Mouse (Mus musculus) myocyte (in vitro differentiated cells): ENCODE measurements around the gene Irak1.

ENCODE experiments used
- CEBPB ChIP-seq: IDR thresholded peaks from 2 replicates; pipeline ENCODE4 v1.6.1; 2011; ENCODE audit warnings: mild to moderate bottlenecking, moderate library complexity; ENCODE audit not compliant: poor library complexity, insufficient read depth, severe bottlenecking
- E2F4 ChIP-seq: IDR thresholded peaks from one replicate; pipeline ENCODE4 v1.6.1; 2011; ENCODE audit warnings: mild to moderate bottlenecking, control low read depth, moderate library complexity; ENCODE audit not compliant: insufficient read depth
- MAX ChIP-seq: IDR thresholded peaks from one replicate; pipeline ENCODE4 v1.6.1; 2011; ENCODE audit warnings: low read depth, mild to moderate bottlenecking, control low read depth
- MYOD1 ChIP-seq, 3 experiments: IDR thresholded peaks; one replicate each; pipeline ENCODE4 v1.6.1; 2011; ENCODE audit warnings: control low read depth in 2 of 3, low read depth in 2 of 3, mild to moderate bottlenecking in 2 of 3, moderate library complexity in 1 of 3; ENCODE audit not compliant: insufficient read length in 2 of 3, control insufficient read depth in 1 of 3
- MYOG ChIP-seq, 3 experiments: IDR thresholded peaks; one replicate each; pipeline ENCODE4 v1.6.1; 2011; ENCODE audit warnings: control low read depth in 2 of 3, low read depth in 2 of 3, mild to moderate bottlenecking in 2 of 3; ENCODE audit not compliant: insufficient read length in 2 of 3, control insufficient read depth in 1 of 3, insufficient read depth in 1 of 3
- POLR2A ChIP-seq: IDR thresholded peaks from one replicate; pipeline ENCODE4 v1.6.1; 2011; ENCODE audit warnings: low read depth, mild to moderate bottlenecking, control low read depth, moderate library complexity; ENCODE audit not compliant: insufficient read length
- POLR2AphosphoS2 ChIP-seq: IDR thresholded peaks from one replicate; pipeline ENCODE4 v1.6.1; 2011; ENCODE audit warnings: low read depth, control low read depth; ENCODE audit not compliant: insufficient read length
- REST ChIP-seq: IDR thresholded peaks from one replicate; pipeline ENCODE4 v1.6.1; 2011; ENCODE audit warnings: mild to moderate bottlenecking, control low read depth, moderate library complexity; ENCODE audit not compliant: insufficient read depth, insufficient read length
- SRF ChIP-seq: IDR thresholded peaks from one replicate; pipeline ENCODE4 v1.6.1; 2011; ENCODE audit warnings: low read depth; ENCODE audit not compliant: control insufficient read depth, insufficient read length
- TCF12 ChIP-seq: IDR thresholded peaks from one replicate; pipeline ENCODE4 v1.6.1; 2011; ENCODE audit warnings: mild to moderate bottlenecking, control low read depth; ENCODE audit not compliant: poor library complexity, insufficient read depth, severe bottlenecking
- TCF3 ChIP-seq: IDR thresholded peaks from one replicate; pipeline ENCODE4 v1.6.1; 2011; ENCODE audit warnings: low read depth, control low read depth; ENCODE audit not compliant: insufficient read length
- USF1 ChIP-seq: IDR thresholded peaks from one replicate; pipeline ENCODE4 v1.6.1; 2011; ENCODE audit warnings: low read depth, mild to moderate bottlenecking, control low read depth, moderate library complexity

GRCm38 (mm10) chrX:73976283-73976682, 47.4 kb downstream of the Irak1 start:
- TF ChIP-seq USF1, result no peak
- no peak for TF ChIP-seq POLR2A
- TF ChIP-seq MAX, result no peak
- TF ChIP-seq CEBPB, result no peak
- no peak for TF ChIP-seq TCF12
- no peak for TF ChIP-seq E2F4
- TF ChIP-seq SRF, result no peak
- TF ChIP-seq TCF3, result no peak
- no peak for TF ChIP-seq POLR2AphosphoS2
- no peak for TF ChIP-seq MYOD1 (IDR thresholded peaks at IDR 0.05; ENCODE audit: control insufficient read depth in 1 of 3, insufficient read length in 2 of 3, low read depth in 2 of 3)
- no peak for TF ChIP-seq MYOG (IDR thresholded peaks at IDR 0.05; ENCODE audit: control insufficient read depth in 1 of 3, insufficient read depth in 1 of 3, insufficient read length in 2 of 3, low read depth in 2 of 3)
- no peak for TF ChIP-seq REST
